ENCODE assay signal across 19 mouse cellular contexts in the genomic region with DNA sequence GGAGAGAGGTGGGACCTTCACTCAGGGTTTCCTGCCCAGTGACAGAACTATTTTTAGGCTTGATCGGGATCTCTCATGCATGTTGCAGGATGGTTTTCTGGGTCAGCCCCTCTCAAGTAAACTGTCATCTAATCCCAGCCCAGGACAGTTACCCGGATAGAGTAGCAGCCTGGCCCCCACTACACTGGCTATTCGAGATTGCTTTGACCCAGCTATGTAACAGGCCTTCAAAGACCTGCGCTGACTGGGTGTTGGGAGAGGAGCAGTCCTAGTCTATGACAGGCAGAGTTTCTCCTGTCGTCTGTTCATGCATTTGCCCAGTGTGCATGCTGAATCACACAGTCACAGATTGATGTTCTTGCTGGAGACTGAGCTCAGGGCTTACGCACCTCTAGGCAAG.
DNase-seq lines count a peak whose midpoint lies in the region; ATAC-seq and TF ChIP-seq lines count a peak whose summit lies in the region.
"Had no signal": no experiment of that assay in that cellular context is flagged by ENCODE, and none has a peak within 500 bp of the region (broad histone marks: within the 10 kb centered on the region; RNA-seq: fewer than 3 reads in every experiment).

No protein-coding gene starts in this region.

- H3K4me2 ChIP-seq in stomach, embryonic 14.5 days (replicated peaks; ENCODE audit: low read depth, low read length), result no peak overlapping the region
- H3K4me2 ChIP-seq in stomach, postnatal 0 days (replicated peaks; ENCODE audit: low read depth), result no peak overlapping the region
- H3K4me2 ChIP-seq: forebrain, embryonic 13.5 days; heart, embryonic 11.5 days; heart, embryonic 15.5 days; hindbrain, embryonic 15.5 days had no signal

- WGBS in stomach, embryonic 14.5 days, result 67% methylated on average over 6 of the region's 6 CpGs
- WGBS in stomach, postnatal 0 days, result 67% methylated on average over 6 of the region's 6 CpGs

- H3K27ac ChIP-seq in stomach, embryonic 14.5 days (ENCODE audit: low read length), result 0 out of 2 replicates have a peak overlapping the region, but pooled peaks have one; percentile 15
- H3K27ac ChIP-seq in stomach, postnatal 0 days (replicated peaks), result no peak overlapping the region
- H3K27ac ChIP-seq: forebrain, embryonic 13.5 days; heart, adult 2 months; heart, embryonic 15.5 days; hindbrain, embryonic 15.5 days had no signal

- H3K4me3 ChIP-seq in stomach, embryonic 14.5 days (ENCODE audit: low read depth, low read length), result no peak overlapping the region
- H3K4me3 ChIP-seq in stomach, postnatal 0 days (ENCODE audit: low read depth, low read length), result no peak overlapping the region
- H3K4me3 ChIP-seq: embryonic facial prominence, embryonic 10.5 days; forebrain, embryonic 13.5 days; heart, adult 2 months; heart, embryonic 15.5 days; hindbrain, embryonic 15.5 days had no signal

- no peak overlapping the region for H3K9ac ChIP-seq in stomach, embryonic 14.5 days (replicated peaks; ENCODE audit: low read depth, low read length)
- H3K9ac ChIP-seq in stomach, postnatal 0 days (ENCODE audit: low read length), result no peak overlapping the region
- H3K9ac ChIP-seq: forebrain, embryonic 13.5 days; forebrain, postnatal 0 days; heart, embryonic 15.5 days; hindbrain, embryonic 15.5 days had no signal

- DNase-seq in adrenal gland, postnatal 14 days, result peak; percentile 17
- DNase-seq in adrenal gland, adult 18-20 months (ENCODE audit: low spot score in 2 of 2), result no peak
- peak; percentile 62 to 75 for DNase-seq in gastrocnemius, adult 8-10 months (ENCODE audit: low spot score in 2 of 2)
- no peak for DNase-seq in gastrocnemius, postnatal 4 days (ENCODE audit: low spot score in 2 of 2)
- no peak for DNase-seq in stomach, postnatal 0 days (ENCODE audit: low spot score)
- DNase-seq in skeletal muscle tissue, adult 2 months (ENCODE audit: low read depth, low spot score), result peak; percentile 92
- DNase-seq in heart, postnatal 4 days, result no peak
- DNase-seq: cerebellum, adult 2 months; cerebellum, postnatal 10 days; forebrain, postnatal 0 days; heart, adult 2 months had no signal

- no peak for TF ChIP-seq CTCF in stomach, postnatal 0 days (IDR thresholded peaks at IDR 0.05; ENCODE audit: low read depth)

- no peak for ATAC-seq in stomach, embryonic 14.5 days (ENCODE audit: insufficient number of reproducible peaks, insufficient read depth, low FRiP score, low read depth)
- ATAC-seq in stomach, postnatal 0 days (ENCODE audit: low FRiP score, low TSS enrichment), result no peak
- ATAC-seq: activated CD4-positive, CD25-positive, alpha-beta regulatory T cell, adult 4 months; forebrain, embryonic 13.5 days; forebrain, postnatal 0 days; Patski had no signal

- H3K27me3 ChIP-seq in stomach, embryonic 14.5 days (ENCODE audit: control insufficient read depth, insufficient read depth, low read length), result no peaks in the 10 kb centered on the region
- H3K27me3 ChIP-seq in stomach, postnatal 0 days (ENCODE audit: control insufficient read depth, insufficient read depth, low read length), result no peaks in the 10 kb centered on the region
- H3K27me3 ChIP-seq: forebrain, embryonic 13.5 days; heart, embryonic 15.5 days; hindbrain, embryonic 15.5 days; Patski had no signal

- H3K9me3 ChIP-seq in stomach, embryonic 14.5 days (ENCODE audit: control insufficient read depth, low read depth, low read length), result peaks cover 8% of the 10 kb centered on the region; the same call in 1 of the 2 replicates
- H3K9me3 ChIP-seq in stomach, postnatal 0 days (ENCODE audit: control insufficient read depth, low read length), result peaks cover 7% of the 10 kb centered on the region; the same call in 1 of the 2 replicates
- H3K9me3 ChIP-seq: heart, embryonic 15.5 days; hindbrain, embryonic 15.5 days had no signal

- H3K4me1 ChIP-seq in stomach, embryonic 14.5 days (ENCODE audit: control insufficient read depth, insufficient read depth, low read length), result no peaks in the 10 kb centered on the region; the same call in 1 of the 2 replicates
- H3K4me1 ChIP-seq in stomach, postnatal 0 days (replicated peaks; ENCODE audit: control insufficient read depth, insufficient read depth), result no peaks in the 10 kb centered on the region
- H3K4me1 ChIP-seq: heart, embryonic 15.5 days; hindbrain, embryonic 15.5 days had no signal

- H3K36me3 ChIP-seq in stomach, embryonic 14.5 days (ENCODE audit: control insufficient read depth, insufficient read depth, low read length), result no peaks in the 10 kb centered on the region
- no peaks in the 10 kb centered on the region for H3K36me3 ChIP-seq in stomach, postnatal 0 days (ENCODE audit: control insufficient read depth, insufficient read depth, low read length)
- H3K36me3 ChIP-seq: embryonic facial prominence, embryonic 10.5 days; heart, embryonic 15.5 days; hindbrain, embryonic 15.5 days had no signal

- TF ChIP-seq EP300 in stomach, postnatal 0 days (optimal IDR thresholded peaks at IDR 0.05), result no peak

Comparison
In these comparisons a context has a peak if more than half of its experiments do, and no peak if none do; other contexts are left out.
1. DNase-seq: peak in adrenal gland, postnatal 14 days (single experiment), gastrocnemius, adult 8-10 months (2 of 2) and skeletal muscle tissue, adult 2 months (single experiment); none in adrenal gland, adult 18-20 months (0 of 2), gastrocnemius, postnatal 4 days (0 of 2), stomach, postnatal 0 days (single experiment) and heart, postnatal 4 days (single experiment).